Mouse (Mus musculus): ENCODE results near the gene Atg10. TPM values are rescaled to one million over a fixed set of nuclear protein-coding genes. Genes with fewer than 3 reads are reported as not detected.

Atg10 gene
- total RNA-seq, 2 experiments from 2014 or later: 12.1 to 14.7 TPM

DNA sequence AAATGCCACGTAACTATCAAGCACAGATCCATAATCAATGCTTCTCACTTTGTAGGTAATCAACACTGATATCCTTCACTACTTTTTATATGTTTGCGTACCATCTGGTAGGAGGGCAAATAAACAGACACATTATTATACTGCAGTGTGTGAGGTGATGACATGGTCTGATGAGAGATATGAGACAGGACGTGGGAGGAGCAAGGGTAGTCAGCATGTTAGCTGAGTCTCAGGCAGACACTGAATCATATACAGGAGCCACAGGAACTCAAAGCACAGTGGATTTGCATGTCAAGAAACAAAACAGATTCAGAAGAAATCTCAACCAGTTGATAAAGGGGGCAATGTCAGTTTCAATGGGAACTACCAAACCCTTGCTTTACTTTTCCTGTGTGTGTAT lies 185.7 kb downstream of the Atg10 start:
- DNase-seq (ENCODE audit: low spot score in 2 of 2): no peak

DNA sequence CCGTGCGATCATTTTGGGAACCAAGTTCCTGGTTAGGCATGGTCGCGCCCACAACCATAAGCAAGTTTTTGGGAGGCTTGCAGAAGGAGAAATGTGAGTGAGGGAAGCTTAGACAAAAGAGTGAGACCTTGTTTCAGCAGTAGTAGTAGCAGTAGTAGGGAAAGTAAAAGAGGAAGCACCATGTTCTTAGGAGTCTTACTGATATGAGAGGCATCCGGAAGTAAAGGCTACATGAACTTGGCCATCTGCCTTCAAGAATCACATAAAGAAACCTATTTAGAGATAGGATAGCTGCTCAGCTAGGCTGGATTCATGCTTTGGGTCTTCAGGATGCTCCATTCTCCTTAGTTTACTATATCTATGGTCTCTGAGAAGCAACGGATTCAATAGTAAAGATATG lies 186.4 kb downstream of the Atg10 start:
- DNase-seq (ENCODE audit: low spot score in 2 of 2): no peak

DNA sequence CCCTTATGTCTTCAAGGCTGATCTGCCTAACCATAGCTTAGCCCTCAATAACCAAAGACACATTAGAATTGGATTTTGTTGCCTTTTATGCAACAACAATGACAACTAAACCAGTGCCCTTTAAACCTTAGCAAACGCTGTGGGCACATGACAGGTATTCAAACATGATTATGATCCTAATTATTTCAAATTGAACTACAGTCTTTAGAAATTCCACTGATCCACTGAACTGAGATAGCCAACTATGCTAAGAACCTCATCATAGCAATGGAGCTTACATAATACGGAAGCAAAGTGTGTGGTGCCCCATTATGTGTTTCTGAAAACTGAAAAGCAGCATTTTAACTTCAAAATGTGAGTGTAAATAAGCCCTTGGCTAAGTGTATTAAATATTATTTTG lies 191.9 kb downstream of the Atg10 start:
- no peak for DNase-seq (ENCODE audit: low spot score in 2 of 2)

DNA sequence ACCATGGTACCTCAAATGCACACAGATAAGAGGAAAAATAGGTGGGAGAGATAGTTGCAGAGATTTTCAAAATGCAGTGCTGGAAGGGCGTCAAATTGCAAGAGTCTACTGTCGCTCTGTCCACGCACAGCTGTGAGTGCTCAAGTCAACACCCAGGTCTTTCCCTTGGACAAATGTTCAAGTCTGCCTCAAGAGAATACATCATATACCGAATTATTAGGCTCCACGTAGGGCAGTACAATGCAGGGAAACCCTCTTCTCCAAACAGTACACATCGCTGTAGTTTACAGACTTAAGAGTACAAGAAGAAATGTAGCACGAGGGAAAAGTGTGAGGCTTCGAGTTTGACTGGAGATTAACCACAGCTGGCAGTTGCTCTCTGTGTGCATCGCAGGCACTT lies 200.3 kb downstream of the Atg10 start:
- DNase-seq (ENCODE audit: low spot score in 2 of 2): no peak

DNA sequence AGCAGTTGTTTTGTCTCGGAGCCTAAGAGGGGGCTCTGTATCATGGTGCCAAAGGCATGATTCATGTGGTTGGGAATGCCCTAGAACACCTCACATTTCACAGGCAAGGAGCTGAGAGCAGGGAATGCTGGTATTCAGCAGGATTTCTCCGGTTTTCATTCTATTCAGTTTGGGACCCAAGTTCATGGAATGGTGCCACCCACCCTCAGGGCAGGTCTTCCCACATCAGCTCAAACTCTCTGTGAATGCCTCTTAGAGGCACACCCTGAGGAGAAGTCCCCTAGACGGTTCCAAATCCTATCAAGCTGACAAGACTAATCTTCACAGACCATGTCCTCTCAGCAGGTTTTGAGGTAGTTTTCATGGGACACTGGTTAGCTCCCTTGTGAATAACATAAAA lies 211.9 kb downstream of the Atg10 start:
- DNase-seq (ENCODE audit: low spot score in 2 of 2): no peak

DNA sequence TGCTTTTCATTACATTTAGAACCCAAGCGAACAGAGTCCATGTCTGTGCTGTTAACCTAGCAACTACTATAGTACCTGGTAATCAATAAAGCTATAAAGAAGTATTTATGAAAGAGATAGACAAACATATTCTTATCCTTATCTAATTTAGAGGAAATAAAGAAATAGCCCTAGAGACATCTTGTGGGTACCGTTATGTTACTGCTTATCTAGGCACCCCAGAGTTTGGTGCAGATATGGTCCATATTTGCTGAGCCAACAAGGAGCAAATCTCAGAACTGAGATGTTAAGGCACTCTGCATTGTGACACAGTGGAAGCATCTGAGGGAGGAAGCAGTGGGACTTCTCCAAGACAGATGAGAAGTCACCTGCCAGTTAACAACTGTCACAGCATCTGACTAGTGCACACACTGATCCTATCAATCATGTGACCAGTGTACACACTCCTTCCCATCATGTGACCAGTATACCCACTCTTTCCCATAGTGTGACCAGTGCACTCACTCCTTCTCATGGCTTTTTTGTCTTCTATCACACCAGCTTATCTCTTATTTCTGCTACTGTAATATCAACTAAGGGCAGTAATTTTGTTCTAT lies 228.6 kb downstream of the Atg10 start:
- DNase-seq (ENCODE audit: low spot score in 2 of 2): no peak

DNA sequence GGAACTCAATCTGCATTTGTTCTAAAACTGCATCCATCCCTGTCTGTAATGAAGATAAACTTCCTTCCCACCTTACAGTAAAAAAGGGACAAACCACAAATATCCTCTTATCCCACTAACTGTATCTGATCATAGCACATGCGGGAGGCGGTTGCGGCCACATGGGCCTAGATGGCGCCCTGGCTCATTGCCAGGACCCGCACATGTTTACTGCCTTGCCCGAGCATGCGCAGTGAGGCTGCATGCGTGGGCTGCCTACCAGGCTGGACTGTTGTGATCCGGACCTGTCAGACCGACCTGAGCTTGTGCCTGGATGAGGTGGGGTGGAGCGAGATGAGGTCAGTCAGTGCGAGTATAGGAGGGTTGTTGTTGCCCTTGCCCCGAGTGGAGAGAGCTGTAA lies 230.2 kb downstream of the Atg10 start:
- peak in 1 of 2 experiments; percentile 5 for DNase-seq (ENCODE audit: low spot score in 2 of 2)

DNA sequence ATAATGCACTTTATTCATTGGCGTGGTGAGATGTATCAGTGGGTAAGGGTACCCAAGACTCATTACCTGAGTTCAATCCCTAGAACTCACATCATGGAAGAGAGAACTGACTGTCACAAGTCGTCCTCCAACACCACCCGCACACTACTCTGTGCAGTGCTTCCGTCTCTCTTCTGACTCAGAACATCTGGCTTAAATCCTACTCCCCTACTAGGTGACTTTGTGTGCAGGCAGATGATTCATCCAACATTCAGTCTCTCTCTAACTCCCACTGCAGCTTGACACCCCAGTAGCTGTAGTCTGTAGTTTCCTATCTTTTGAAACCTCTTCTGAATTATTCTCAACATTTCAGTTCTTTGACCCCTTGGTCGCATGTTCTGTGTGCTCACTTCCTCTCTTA lies 230.8 kb downstream of the Atg10 start:
- DNase-seq (ENCODE audit: low spot score in 2 of 2): no peak

DNA sequence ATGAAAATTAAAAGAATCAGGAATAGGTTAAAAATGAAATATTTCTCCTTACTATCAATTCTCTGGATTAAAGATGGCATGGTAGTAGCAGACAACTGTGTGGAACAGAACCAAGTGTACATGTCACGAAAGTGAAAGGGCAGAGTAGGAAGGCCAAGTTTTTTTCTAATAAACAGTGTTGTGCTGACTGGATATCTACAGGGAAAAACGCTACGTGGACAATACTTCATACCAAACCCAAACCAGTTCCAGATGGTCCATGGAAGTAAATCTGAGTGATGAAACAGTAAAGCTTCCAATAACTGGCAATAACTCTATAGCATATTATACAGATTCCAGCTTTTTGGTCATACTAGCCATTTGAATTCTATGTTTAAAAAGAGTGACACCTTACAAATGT lies 235.5 kb downstream of the Atg10 start:
- DNase-seq (ENCODE audit: low spot score in 2 of 2): no peak

DNA sequence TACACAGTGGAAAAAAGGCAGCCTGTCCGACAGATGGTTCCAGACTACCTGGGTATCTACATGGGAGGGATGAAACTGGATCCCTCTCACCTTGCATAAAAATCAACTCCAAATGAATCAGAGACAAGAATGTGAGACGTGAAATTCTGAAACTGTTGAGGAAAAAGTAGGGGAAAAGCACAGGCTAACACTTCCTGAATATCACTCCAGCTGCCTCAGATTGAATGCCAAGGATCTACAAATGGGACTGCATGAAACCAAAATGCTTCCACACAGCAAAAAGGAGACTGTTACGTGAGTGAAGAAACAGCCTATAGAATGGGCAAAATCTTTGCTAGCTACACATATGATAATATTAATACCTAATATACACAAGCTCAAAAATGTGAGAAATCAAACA lies 238.4 kb downstream of the Atg10 start:
- no peak for DNase-seq (ENCODE audit: low spot score in 2 of 2)

DNA sequence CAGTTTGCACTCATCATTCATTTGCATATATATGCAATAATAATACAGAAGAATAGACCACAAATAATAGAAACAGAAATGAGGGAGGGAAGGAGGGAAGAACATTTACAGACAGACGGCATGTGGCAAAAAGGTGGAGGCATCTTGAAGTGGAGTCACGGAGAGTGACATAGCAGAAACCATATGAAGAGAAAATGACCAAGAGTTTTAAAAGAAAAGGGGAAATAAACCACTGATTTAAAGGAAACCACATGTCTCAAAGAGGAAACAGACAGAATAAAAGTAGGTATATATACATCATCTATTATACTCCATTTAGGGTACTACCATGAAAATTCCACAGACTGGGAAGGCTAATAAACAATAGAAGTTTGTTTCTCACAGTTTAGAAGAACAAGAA lies 239.7 kb downstream of the Atg10 start:
- DNase-seq (ENCODE audit: low spot score in 2 of 2): no peak

DNA sequence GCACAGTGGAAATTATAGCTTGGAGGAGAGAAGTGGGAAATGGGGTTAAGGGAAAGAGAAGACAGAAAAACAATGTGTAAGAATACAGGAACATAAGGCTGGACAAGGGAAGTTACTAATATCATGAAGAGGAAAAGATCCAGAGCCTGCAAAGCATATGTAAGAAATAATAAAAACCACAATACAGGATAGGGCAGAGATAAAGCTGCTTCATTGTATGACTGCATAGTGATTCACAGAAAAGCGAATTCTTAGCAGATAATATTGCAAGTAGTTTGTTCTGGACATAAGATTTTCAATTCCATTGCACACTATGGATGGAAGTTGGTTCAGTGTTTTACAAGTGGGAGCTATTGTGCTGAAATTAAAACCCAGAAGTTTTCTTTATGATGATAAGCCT lies 242.0 kb downstream of the Atg10 start:
- no peak for DNase-seq (ENCODE audit: low spot score in 2 of 2)

DNA sequence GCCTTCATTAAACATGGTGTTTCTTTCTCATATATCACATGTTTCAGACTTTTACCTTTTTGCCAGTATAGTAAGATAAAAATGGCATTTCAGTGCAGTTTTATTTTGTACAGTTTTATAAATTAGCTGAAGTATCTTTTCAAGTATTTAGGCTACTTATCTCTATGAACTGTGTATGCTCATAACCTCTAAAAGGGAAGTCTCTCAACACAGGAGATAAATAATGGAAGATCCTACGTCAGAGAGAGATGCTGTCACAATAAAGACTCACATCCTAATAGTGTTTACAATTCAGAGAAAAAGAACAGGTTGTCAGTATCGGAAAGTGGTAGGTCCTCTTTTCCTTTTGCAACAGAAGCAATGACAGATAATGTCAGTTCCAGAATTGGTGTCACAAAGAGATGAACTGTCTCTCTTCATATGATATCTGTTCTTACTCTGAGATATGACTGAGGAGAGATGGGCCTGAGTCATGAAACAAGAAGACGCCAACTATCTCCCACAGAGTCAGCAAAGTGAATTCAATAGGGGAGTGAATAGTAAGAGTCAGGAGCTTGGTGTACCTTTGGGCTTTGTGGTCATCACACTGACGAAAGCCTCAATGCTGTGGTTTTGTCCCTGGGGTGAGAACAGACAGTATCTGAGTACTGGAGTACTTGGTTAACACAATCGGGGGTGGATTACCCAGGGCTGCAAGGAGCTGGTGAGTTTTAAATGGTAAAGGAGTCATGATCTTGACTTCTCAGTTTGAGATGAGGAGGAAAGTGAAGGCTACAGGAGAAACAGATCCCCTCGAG lies 242.7 kb downstream of the Atg10 start:
- no peak for DNase-seq (ENCODE audit: low spot score in 2 of 2)

DNA sequence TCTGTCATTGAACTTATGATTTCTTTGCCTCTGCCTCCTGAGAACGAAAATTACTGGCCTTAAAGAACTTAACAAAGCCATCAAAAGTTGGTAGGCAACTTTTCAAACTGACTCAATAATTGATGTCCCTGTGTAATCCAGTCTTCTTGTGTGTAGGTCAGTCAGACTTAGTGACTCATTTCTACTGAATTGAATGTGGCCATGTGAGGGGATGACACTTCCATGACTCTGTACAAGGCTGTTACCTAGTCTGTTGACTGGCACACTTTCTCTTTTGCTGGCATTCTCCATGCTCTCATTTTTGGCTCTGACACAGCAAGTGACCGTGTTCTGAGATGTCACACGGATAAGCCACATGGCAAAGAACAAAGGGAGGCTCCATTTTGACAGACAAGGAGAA lies 246.7 kb downstream of the Atg10 start:
- no peak for DNase-seq (ENCODE audit: low spot score in 2 of 2)

DNA sequence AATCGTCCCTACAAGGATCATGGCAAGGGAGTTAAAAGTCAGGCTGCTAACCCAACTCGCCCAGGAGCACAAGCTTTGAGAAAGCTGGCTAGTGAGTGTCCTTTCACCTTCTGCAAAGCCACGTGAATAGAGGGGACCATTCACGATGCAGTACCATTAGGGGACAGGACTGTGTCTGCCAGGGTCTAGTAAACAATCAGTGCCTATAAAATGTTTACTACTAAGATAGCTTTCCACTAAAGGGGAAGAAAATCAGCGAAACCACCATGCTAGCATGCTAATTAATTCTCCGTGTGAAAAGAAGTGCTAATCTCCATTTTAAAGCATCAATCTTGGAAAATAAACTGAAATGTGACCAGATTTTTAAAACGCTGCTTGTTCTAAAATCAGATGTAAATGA lies 250.4 kb downstream of the Atg10 start:
- no peak for DNase-seq (ENCODE audit: low spot score in 2 of 2)

DNA sequence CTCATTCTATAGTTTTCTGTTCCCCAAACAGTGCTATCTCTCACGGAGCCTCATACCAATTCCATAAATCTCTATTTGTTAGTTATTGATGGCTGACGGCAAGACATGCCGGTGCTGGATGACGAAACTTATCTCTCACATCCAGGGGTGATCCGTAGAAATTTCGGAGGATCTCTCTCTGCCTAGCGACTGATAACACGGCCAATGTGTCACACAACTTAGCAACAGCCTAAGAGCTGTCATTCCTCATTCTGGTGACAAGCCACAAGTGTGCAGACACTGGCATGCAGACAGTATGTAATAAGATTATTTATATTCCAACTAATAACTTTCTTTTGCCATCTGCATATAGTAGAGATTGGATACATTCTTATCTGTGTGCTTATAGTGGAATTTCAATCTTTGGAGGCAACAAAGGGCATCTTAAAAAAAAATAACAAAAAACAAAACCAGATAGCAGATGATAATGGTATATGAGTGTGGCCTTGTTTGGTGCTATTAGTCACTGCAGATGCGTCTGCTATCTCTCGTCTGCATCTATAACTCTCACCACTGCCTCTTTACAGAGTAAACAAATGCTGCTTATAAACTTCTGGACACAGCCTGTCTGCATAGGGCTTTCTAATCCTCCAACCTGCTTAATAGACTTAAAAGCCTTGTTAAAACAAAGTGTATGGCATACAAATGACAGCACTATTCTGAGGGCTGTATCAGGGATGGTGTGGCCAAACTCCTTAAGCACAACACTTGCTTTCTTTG lies 253.3 kb downstream of the Atg10 start:
- DNase-seq (ENCODE audit: low spot score in 2 of 2): no peak

DNA sequence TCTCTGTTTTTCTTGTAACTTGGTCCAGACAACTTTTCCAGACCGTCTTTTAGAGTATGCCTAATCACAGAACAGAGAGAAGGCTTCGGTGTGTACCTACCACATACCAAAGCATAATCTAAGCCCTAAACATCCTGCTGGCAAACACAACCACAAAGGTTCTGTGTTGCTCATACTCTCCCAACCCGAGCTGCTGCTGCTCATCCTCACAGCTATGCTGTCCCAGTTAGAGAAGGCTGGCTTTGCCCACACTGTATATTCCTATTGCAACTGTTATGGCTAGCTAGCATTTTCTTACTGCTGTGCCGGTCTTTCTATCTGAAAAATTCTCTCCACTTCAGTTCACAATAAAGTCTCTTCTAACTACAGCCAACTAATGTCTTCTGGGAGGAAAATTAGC lies 254.8 kb downstream of the Atg10 start:
- no peak for DNase-seq (ENCODE audit: low spot score in 2 of 2)

DNA sequence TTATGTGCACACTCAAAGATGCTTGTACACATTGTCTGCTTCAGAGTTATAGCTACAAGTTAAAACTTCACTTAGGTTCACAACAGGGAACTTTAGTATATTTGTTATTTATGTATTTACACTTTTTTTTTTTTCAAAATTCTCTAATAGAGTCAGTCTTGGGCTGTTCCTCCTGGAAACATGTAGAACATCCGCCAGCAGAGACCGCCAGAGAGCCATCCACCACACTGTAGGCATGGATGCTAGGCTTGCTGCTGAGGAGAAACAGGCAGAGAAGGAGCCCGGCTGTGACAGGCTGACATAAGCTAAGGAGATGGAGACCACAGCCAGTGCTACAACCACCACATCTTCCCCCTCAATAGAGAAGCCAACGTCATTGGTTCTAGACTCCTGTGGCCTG lies 256.3 kb downstream of the Atg10 start:
- peak; percentile 85 to 86 for DNase-seq (ENCODE audit: low spot score in 2 of 2)

DNA sequence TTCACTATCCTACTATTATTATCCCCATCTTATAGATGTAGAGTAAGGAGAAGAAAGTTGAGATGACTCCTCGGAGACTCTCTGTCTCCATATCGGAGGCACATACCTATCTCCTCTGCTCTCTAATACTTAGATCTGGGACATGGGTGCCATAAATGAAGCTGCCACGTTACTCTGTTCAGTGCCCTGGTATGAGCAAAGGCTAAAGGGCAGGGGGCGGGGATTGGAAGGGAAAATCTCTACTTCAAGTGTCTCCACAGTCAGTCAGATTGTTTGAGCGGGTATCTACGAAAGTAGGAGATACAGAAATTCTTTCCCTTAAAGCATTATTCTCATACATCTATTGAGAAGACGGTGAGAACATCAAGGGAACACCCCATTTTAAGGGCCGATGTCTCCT lies 257.8 kb downstream of the Atg10 start:
- no peak for DNase-seq (ENCODE audit: low spot score in 2 of 2)

DNA sequence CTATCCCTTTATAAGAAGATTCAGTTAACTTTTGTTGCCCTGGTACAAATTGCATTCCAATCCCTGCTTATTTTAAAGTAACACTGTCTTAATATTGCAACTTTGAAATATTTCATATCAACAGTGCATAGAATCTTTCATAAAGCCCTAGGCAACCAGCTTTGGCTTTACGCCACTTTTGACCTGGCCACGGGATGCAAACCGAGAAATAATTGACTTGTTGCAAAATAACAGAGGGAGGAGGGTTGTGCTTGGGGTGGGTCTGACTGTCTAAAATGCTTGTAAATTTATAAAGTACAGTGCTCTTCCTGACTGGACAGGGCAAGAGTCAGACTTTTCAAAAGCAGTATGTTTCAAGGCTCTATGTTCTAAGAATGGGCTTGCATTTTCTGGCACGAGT lies 259.3 kb downstream of the Atg10 start:
- DNase-seq (ENCODE audit: low spot score in 2 of 2): no peak

DNA sequence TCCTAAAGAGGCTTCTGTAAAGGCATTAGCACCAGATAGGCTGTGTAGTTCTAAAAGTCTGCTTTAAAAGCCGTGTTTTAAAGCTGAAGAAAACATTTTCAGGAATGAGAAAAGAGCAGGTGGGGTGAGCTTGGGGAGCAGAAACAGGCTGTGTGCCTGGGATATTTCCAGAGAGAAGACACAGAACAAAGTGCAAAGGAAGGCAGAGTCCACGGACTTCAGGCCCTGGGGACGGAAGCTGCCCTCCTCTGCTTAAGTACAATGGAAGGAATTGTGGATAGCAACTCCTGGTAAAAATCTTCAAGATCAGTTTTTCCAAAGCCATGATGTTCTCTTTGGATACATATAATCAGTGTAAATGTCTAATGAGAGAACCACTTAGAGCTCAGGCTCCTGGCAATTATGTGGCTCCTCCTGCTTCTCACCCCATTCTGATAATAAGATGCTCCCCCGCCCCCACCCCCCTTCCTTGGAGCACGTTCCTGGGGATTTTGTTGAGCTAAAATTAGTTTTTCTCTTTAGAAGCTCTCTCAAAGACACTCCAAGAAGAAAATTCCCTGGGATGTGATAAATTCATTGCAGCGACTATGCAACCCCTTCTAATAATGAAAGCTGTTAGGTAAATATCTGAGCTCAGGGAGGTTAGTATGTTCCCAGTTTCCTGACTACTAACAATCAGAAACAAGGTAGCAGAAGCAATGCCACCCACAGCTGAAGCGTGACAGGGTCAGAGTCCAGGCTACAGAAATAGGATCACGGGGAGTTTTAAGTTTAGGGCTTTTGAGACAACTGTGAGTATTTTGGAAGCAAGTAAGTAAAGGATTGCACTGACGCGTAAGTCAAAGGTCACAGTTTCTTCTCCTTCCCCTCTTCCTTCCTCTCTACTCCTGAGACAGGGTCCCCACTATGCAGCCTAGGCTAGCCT lies 260.7 kb downstream of the Atg10 start:
- DNase-seq (ENCODE audit: low spot score in 2 of 2): no peak
